Mouse (Mus musculus): ENCODE measurements around the gene Zscan20.
A peak's percentile ranks its signal among the peaks of the same experiment; 100 is the strongest.
"Not testable (repeated sequence)": the region's sequence is repeated elsewhere in the genome, so short reads cannot be mapped to it uniquely, and the experiment has no call there.

Gene Zscan20

GRCm38 (mm10) chr4:128611726-128612125, 1.8 kb upstream of the Zscan20 start:
- not testable (repeated sequence) for DNase-seq

DNA sequence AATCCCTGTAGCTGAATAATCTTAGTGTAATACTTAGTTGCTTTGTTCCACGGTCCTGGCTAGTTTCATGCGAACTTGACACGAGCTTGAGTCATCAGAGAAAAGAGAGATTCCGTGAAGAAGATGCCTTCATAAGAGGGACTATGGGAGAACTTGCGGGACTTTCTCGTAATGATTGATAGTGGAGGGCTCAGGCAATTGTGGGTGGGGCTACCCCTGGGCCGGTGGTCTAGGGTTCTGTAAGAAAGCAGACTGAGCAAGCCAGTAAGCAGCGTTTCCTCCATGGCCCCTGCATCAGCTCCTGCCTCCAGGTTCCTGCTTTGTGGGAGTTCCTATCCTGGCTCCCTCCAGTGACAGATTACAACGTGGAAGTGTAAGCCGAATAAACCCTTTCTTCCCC, 808 bp upstream of the Zscan20 start:
- peak; percentile 2 for DNase-seq

GRCm38 (mm10) chr4:128609276-128609924, 498 bp downstream of the Zscan20 start:
- DNase-seq, result peak; percentile 52

DNA sequence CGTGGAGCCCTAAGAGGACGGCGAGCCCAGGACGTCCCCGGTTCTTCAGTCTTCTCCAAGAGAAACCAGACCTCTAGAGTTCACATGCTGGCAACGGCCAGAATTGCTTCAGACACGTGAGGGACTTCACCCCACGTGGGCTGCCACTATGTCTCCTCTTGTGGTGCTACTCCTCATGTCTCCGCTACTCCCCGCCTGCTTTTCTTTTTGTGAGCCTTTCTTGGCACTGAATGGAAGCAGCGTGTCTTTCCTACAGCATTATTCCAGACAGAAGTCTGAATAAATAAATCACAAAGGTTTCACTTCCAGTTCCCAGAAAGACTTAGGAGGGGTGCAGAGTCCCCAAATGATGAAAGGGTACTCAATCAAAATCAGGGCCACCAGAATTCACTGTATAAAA, 2.2 kb downstream of the Zscan20 start:
- no peak for DNase-seq

GRCm38 (mm10) chr4:128606586-128606985, 3.3 kb downstream of the Zscan20 start:
- no peak for DNase-seq

DNA sequence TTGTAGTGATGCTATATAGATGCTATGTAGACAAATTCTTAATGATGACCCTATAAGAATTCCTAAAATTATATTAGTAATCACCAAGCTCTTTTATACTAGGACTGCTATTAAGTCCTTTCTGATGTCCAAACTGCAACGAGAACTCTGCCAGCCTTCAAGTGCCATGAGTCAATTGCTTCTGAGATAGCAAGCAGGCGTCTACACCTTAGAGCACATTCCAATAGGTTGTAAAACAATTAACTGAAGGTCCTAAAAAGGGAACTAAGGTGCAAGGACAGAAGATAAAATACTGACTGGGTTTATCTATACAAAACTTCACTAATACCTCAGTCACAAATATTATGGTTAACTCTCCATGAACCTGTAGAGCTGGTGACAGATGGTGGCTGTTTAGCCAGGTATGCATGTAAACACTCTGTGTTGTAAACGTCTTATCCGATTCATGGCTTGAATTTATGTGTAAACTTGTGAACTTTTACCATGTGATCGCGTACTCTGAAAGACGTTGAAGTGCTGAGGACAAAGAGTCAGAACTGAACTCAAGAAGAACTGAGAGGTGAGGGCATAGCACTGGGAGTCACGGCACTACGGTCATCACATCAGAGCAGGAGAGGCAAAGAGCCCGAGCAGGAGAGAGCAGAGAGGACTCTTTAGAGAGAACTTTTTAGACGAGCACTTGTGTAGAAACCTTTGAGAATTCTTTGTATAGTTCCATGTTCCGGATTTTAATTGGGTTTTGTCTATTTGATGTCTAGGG, 11.9 kb downstream of the Zscan20 start:
- no peak for DNase-seq

- no peak for DNase-seq
Observed at GRCm38 (mm10) chr4:128594062-128594461, 15.8 kb downstream of the Zscan20 start.

GRCm38 (mm10) chr4:128593286-128593685, 16.6 kb downstream of the Zscan20 start:
- no peak for DNase-seq

GRCm38 (mm10) chr4:128579182-128579581, 30.7 kb downstream of the Zscan20 start:
- no peak for DNase-seq

- no peak for DNase-seq
Observed at GRCm38 (mm10) chr4:128575811-128576210, 34.1 kb downstream of the Zscan20 start.

GRCm38 (mm10) chr4:128560327-128560726, 49.6 kb downstream of the Zscan20 start:
- peak; percentile 15 for DNase-seq

- no peak for DNase-seq
Observed at GRCm38 (mm10) chr4:128554198-128554597, 55.7 kb downstream of the Zscan20 start.

DNA sequence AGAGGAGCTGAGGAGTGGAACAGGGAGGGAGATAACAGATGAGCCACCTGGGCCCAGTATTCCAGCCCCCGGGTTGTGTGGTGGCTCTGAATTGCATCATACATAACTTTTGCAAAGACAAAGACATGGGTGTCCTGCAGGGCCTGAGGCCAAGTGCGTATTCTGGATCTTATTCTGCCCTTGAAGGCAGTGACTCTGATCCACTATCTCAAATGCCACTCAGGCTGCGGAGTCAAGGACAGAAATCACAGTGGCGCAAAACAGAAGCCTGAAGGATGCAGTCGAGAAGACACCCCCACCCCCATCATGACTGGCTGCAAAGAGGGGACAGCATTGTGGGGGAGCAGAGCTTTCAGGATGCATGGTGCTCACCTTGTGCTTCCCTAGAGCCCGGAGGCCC, 59.1 kb downstream of the Zscan20 start:
- DNase-seq, result no peak

DNA sequence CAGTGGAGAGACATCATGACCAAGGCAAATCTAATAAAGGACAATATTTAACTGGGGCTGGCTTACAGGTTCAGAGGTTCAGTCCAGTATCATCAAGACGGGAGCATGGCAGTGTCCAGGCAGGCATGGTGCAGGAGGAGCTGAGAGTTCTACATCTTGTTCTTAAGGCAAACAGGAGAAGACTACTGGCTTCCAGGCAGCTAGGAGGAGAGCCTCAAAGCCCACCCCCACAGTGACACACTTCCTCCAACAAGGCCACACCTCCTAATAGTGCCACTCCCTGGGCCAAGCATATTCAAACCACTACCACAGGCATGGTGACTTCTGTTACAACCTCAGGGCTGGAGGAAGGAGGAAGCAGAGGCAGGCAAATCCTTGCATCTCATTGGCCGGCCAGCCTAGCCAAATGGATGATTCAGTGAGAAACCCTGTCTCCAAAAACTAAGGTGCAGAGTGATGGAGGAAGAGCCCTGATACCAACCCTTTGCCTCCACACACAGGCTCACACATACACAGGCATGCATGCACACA, 65.9 kb downstream of the Zscan20 start:
- not testable (repeated sequence) for DNase-seq

DNA sequence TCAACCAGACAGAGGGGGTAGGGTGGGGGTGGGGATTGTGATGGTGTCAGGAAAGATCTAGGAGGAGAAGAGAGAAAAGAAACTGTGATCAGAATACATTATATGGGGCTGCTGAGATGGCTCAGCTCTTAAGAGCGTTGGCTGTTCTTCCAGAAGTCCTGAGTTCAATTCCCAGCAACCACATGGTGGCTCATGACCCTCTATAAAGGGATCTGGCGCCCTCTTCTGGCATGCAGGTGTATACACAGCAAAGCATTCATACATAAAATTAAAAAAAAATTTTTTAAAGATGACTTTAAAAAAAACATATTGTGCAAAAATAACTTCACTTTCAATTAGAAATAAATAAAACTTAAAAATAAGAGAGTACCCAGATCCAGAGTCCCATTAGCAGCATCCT, 66.5 kb downstream of the Zscan20 start:
- DNase-seq, result peak; percentile 21
